Mouse (Mus musculus) embryo, embryonic 10 days (tissue): Measurements from ENCODE around the gene Ggt6.
"Not testable (repeated sequence)": the region's sequence is repeated elsewhere in the genome, so short reads cannot be mapped to it uniquely, and the experiment has no call there.

ENCODE experiments used
- DNase-seq: peaks from one replicate; pipeline ENCODE4 v3.0.0-alpha.2; 2015; ENCODE audit warnings: low spot score

The Ggt6 gene

GRCm38 (mm10) chr11:72411093-72411921 lies 24.0 kb upstream of the Ggt6 start, which contains the start of gene Smtnl2:
TSS of gene Smtnl2 (minus strand) at chr11:72411713.
- peak; percentile 88 for DNase-seq

- no peak for DNase-seq
These were observed 23.4 kb upstream of the Ggt6 start for GRCm38 (mm10) chr11:72411945-72412344.

- DNase-seq, result no peak
These were observed 22.3 kb upstream of the Ggt6 start for GRCm38 (mm10) chr11:72413016-72413415.

- no peak for DNase-seq
These were observed 21.6 kb upstream of the Ggt6 start for GRCm38 (mm10) chr11:72413601-72414190.

GRCm38 (mm10) chr11:72415155-72415554 lies 20.2 kb upstream of the Ggt6 start:
- no peak for DNase-seq

- no peak for DNase-seq
These were observed 18.7 kb upstream of the Ggt6 start for GRCm38 (mm10) chr11:72416666-72417065.

GRCm38 (mm10) chr11:72417376-72417775 lies 17.9 kb upstream of the Ggt6 start:
- no peak for DNase-seq

- no peak for DNase-seq
These were observed 17.1 kb upstream of the Ggt6 start for GRCm38 (mm10) chr11:72418227-72418626.

GRCm38 (mm10) chr11:72419006-72419405 lies 16.3 kb upstream of the Ggt6 start:
- DNase-seq, result no peak

- no peak for DNase-seq
These were observed 14.7 kb upstream of the Ggt6 start for GRCm38 (mm10) chr11:72420460-72421122.

GRCm38 (mm10) chr11:72421518-72422278 lies 13.6 kb upstream of the Ggt6 start:
- no peak for DNase-seq

- DNase-seq, result no peak
These were observed 11.6 kb upstream of the Ggt6 start for GRCm38 (mm10) chr11:72423686-72424085.

GRCm38 (mm10) chr11:72425201-72425600 lies 10.1 kb upstream of the Ggt6 start:
- DNase-seq, result no peak

GRCm38 (mm10) chr11:72426884-72427283 lies 8.4 kb upstream of the Ggt6 start:
- DNase-seq, result no peak

GRCm38 (mm10) chr11:72428694-72429093 lies 6.6 kb upstream of the Ggt6 start:
- peak; percentile 83 for DNase-seq

GRCm38 (mm10) chr11:72429288-72429690 lies 6.0 kb upstream of the Ggt6 start:
- peak; percentile 89 for DNase-seq

GRCm38 (mm10) chr11:72430311-72431068 lies 4.8 kb upstream of the Ggt6 start:
- DNase-seq, result not testable (repeated sequence)

GRCm38 (mm10) chr11:72435694-72436045 lies 344 bp downstream of the Ggt6 start:
- DNase-seq, result no peak

- no peak for DNase-seq
These were observed 945 bp downstream of the Ggt6 start for GRCm38 (mm10) chr11:72436271-72436670.

- DNase-seq, result no peak
These were observed 1.7 kb downstream of the Ggt6 start for GRCm38 (mm10) chr11:72436756-72437650.
